Mouse (Mus musculus): ENCODE data around the gene Ushbp1. TPM values are rescaled to one million over a fixed set of nuclear protein-coding genes. Genes with fewer than 3 reads are reported as not detected.

The Ushbp1 gene
- total and polyA plus RNA-seq, 2 experiments from 2014 or later, result 3.0 to 3.9 TPM

- Histone ChIP-seq H3K9ac (replicated peaks; ENCODE audit: low read length, poor library complexity, severe bottlenecking) (peak overlapping the region; percentile 68; the same call in 1 of the 2 replicates), H3K27me3 (ENCODE audit: insufficient read depth, low read length) (no peaks in the 10 kb centered on the region), H3K4me2 (ENCODE audit: low read depth, low read length, poor library complexity, severe bottlenecking) (peak overlapping the region; percentile 62), H3K4me1 (ENCODE audit: insufficient read depth, low read length) (peaks cover 20% of the 10 kb centered on the region; the same call in 1 of the 2 replicates), H3K4me3 (ENCODE audit: low read depth, low read length) (peak overlapping the region; percentile 36; the same call in 1 of the 2 replicates), H3K36me3 (ENCODE audit: insufficient read depth, low read length) (peaks cover 14% of the 10 kb centered on the region), H3K9me3 (ENCODE audit: low read length) (no peaks in the 10 kb centered on the region), H3K27ac (ENCODE audit: low read depth, low read length) (0 out of 2 replicates have a peak overlapping the region, but pooled peaks have one; percentile 69)
- no peak for ATAC-seq (ENCODE audit: low FRiP score)
- no peak for TF ChIP-seq CTCF (IDR thresholded peaks at IDR 0.05)
- 41% methylated on average over 8 of the region's 8 CpGs for WGBS
- no peak for DNase-seq (ENCODE audit: low spot score)
Observed at GRCm38 (mm10) chr8:71376423-71377030, 19.1 kb downstream of the Ushbp1 start.

- Histone ChIP-seq H3K4me2 (ENCODE audit: low read depth, low read length, poor library complexity, severe bottlenecking) (peak overlapping the region; percentile 62), H3K27ac (ENCODE audit: low read depth, low read length) (peak overlapping the region; percentile 69), H3K9ac (replicated peaks; ENCODE audit: low read length, poor library complexity, severe bottlenecking) (peak overlapping the region; percentile 68), H3K4me3 (ENCODE audit: low read depth, low read length) (peak overlapping the region; percentile 36), H3K27me3 (ENCODE audit: insufficient read depth, low read length) (no peaks in the 10 kb centered on the region), H3K4me1 (ENCODE audit: insufficient read depth, low read length) (peaks cover 20% of the 10 kb centered on the region; the same call in 1 of the 2 replicates), H3K9me3 (ENCODE audit: low read length) (no peaks in the 10 kb centered on the region), H3K36me3 (ENCODE audit: insufficient read depth, low read length) (peaks cover 14% of the 10 kb centered on the region)
- DNase-seq (ENCODE audit: low spot score) (peak; percentile 62), ATAC-seq (ENCODE audit: low FRiP score) (no peak)
- TF ChIP-seq CTCF (IDR thresholded peaks at IDR 0.05), result peak; percentile 55
- WGBS, result 11% methylated on average over 71 of the region's 74 CpGs
Observed at GRCm38 (mm10) chr8:71375581-71376422, 19.8 kb downstream of the Ushbp1 start.

DNA sequence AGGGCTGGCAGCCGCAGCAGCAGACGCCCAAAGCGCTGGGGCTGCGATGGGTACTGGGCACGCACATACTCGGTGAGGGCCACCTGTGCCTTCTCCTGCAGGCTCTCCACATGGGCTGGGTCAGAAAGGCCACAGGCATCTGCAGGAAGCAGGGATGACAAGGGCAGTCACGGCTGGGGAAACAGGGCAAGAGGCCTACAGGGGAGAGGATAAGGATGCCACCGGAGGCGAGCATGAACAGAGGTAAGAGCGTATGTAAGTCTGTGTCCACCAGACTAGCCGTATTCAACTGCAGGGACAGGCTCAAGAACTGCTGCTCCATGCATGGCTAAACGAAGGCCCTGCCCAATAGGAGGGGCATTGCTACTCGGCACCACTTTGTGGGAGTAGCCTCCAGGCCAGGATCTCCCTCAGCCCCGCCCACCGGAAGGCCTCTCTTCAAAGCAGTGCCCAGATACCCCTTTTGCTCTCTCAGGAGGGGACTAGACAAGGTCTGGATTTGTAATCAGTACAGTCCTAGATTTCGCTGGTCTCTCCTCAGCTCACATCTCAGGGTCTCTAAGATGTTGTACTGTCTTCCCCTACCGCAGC, 20.9 kb downstream of the Ushbp1 start:
- H3K27ac ChIP-seq (ENCODE audit: low read depth, low read length), result no peak overlapping the region; the same call in 1 of the 2 replicates
- TF ChIP-seq CTCF (IDR thresholded peaks at IDR 0.05), result no peak
- DNase-seq (ENCODE audit: low spot score), result no peak

DNA sequence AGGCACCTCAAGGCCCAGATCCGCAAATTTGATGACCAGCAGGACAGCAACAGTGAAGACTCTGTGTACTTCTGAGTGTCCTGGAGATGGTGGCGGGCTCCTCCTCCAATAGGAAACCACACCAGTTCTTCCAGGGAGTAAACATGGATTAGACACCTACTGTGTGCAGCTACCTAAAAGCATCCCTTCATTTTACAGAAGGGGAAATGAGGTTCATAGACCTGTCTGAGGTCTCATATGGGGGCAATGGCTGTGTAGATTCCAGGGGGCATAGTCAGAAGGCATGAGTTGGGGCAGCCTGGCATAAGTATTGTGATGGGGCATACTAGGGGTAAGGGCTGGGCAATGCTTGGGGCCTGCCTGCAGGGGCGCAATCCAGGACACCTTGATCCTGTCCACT, 22.6 kb downstream of the Ushbp1 start:
- DNase-seq (ENCODE audit: low spot score) (no peak), ATAC-seq (ENCODE audit: low FRiP score) (no peak)
- H3K27me3 ChIP-seq (ENCODE audit: insufficient read depth, low read length), result no peaks in the 10 kb centered on the region
- 92% methylated on average over 3 of the region's 3 CpGs for WGBS
- H3K27ac ChIP-seq (ENCODE audit: low read depth, low read length), result no peak overlapping the region
- no peak overlapping the region for H3K4me2 ChIP-seq (ENCODE audit: low read depth, low read length, poor library complexity, severe bottlenecking)
- peaks cover 20% of the 10 kb centered on the region for H3K36me3 ChIP-seq (ENCODE audit: insufficient read depth, low read length)
- no peaks in the 10 kb centered on the region for H3K9me3 ChIP-seq (ENCODE audit: low read length)
- H3K4me3 ChIP-seq (ENCODE audit: low read depth, low read length), result no peak overlapping the region
- no peak for TF ChIP-seq CTCF (IDR thresholded peaks at IDR 0.05)
- peaks cover 2% of the 10 kb centered on the region; the same call in 1 of the 2 replicates for H3K4me1 ChIP-seq (ENCODE audit: insufficient read depth, low read length)
- H3K9ac ChIP-seq (replicated peaks; ENCODE audit: low read length, poor library complexity, severe bottlenecking), result no peak overlapping the region

More for the DNA sequence above, 20.9 kb downstream of the Ushbp1 start:
- H3K9me3 ChIP-seq (ENCODE audit: low read length), result no peaks in the 10 kb centered on the region
- peaks cover 16% of the 10 kb centered on the region for H3K36me3 ChIP-seq (ENCODE audit: insufficient read depth, low read length)
- 78% methylated on average over 17 of the region's 17 CpGs for WGBS
- H3K4me3 ChIP-seq (ENCODE audit: low read depth, low read length), result no peak overlapping the region
- H3K4me2 ChIP-seq (ENCODE audit: low read depth, low read length, poor library complexity, severe bottlenecking), result no peak overlapping the region
- H3K27me3 ChIP-seq (ENCODE audit: insufficient read depth, low read length), result no peaks in the 10 kb centered on the region
- ATAC-seq (ENCODE audit: low FRiP score), result no peak
- no peak overlapping the region for H3K9ac ChIP-seq (replicated peaks; ENCODE audit: low read length, poor library complexity, severe bottlenecking)
- peaks cover 9% of the 10 kb centered on the region; the same call in 1 of the 2 replicates for H3K4me1 ChIP-seq (ENCODE audit: insufficient read depth, low read length)

DNA sequence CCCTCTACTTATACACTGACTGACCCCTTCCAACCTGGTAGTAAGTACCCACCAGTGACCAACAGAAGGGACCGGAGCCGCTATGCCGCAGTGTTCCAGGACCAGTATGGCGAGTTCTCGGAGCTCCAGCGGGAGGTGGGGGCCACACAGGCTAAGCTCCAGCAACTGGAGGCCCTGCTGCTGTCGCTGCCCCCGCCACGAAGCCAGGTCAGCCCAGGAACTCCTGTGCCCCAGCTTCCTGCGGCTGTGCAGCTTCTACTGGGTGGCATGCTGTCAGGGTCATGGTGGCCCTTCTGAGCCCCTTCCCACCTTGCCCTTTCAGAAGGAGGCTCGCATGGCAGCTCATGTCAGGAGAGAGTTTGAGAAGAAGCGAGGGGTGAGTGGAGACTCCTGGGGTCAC, 23.2 kb downstream of the Ushbp1 start:
- no peak for ATAC-seq (ENCODE audit: low FRiP score)
- DNase-seq (ENCODE audit: low spot score), result no peak
- H3K27me3 ChIP-seq (ENCODE audit: insufficient read depth, low read length), result no peaks in the 10 kb centered on the region
- H3K9me3 ChIP-seq (ENCODE audit: low read length), result no peaks in the 10 kb centered on the region
- no peak for TF ChIP-seq CTCF (IDR thresholded peaks at IDR 0.05)
- H3K9ac ChIP-seq (replicated peaks; ENCODE audit: low read length, poor library complexity, severe bottlenecking), result no peak overlapping the region
- no peak overlapping the region for H3K27ac ChIP-seq (ENCODE audit: low read depth, low read length)
- H3K36me3 ChIP-seq (ENCODE audit: insufficient read depth, low read length), result peaks cover 20% of the 10 kb centered on the region
- H3K4me2 ChIP-seq (ENCODE audit: low read depth, low read length, poor library complexity, severe bottlenecking), result no peak overlapping the region
- H3K4me3 ChIP-seq (ENCODE audit: low read depth, low read length), result no peak overlapping the region
- peaks cover 8% of the 10 kb centered on the region; the same call in 1 of the 2 replicates for H3K4me1 ChIP-seq (ENCODE audit: insufficient read depth, low read length)
- WGBS, result 79% methylated on average over 12 of the region's 12 CpGs

All from midbrain, postnatal 0 days (tissue).